Mouse (Mus musculus) liver, embryonic 16.5 days (tissue): ENCODE measurements around the gene Wdfy1. TPM values are rescaled to one million over a fixed set of nuclear protein-coding genes. Genes with fewer than 3 reads are reported as not detected.
A peak's percentile ranks its signal among the peaks of the same experiment; 100 is the strongest.

Experiments used
- ATAC-seq: fragments of 200-750 bp; cut with Nextera tagmentation; 2 replicates; pipeline ENCODE4 v1.8.0; 2017; ENCODE audit warnings: low read depth, mild to moderate bottlenecking, moderate number of reproducible peaks, moderate library complexity
- H3K27ac ChIP-seq: fragments of 300-500 bp; sonication (generic); 2 replicates; pipeline ENCODE4 v1.5.1; 2014; ENCODE audit warnings: mild to moderate bottlenecking, low read length
- H3K27me3 ChIP-seq: fragments of 300-500 bp; sonication (generic); 2 replicates; pipeline ENCODE4 v1.6.1; 2014; ENCODE audit warnings: low read depth, low read length, mixed read lengths; ENCODE audit not compliant: control insufficient read depth, insufficient read depth
- H3K36me3 ChIP-seq: fragments of 300-500 bp; sonication (generic); 2 replicates; pipeline ENCODE4 v1.6.1; 2014; ENCODE audit warnings: mild to moderate bottlenecking; ENCODE audit not compliant: control insufficient read depth, insufficient read depth
- H3K4me1 ChIP-seq: fragments of 300-500 bp; sonication (generic); 2 replicates; pipeline ENCODE4 v1.6.1; 2014; ENCODE audit warnings: low read depth, low read length, mixed read lengths; ENCODE audit not compliant: control insufficient read depth
- H3K4me2 ChIP-seq: fragments of 300-500 bp; sonication (generic); 2 replicates; pipeline ENCODE4 v1.6.1; 2014; ENCODE audit warnings: low read depth, low read length, mixed read lengths
- H3K4me3 ChIP-seq: fragments of 300-500 bp; sonication (generic); 2 replicates; pipeline ENCODE4 v1.5.1; 2014; ENCODE audit warnings: low read depth, mild to moderate bottlenecking, low read length
- H3K9ac ChIP-seq: fragments of 300-500 bp; sonication (generic); 2 replicates; pipeline ENCODE4 v1.6.1; 2014; ENCODE audit warnings: low read depth, low read length
- H3K9me3 ChIP-seq: fragments of 300-500 bp; sonication (generic); replicated peaks from 2 replicates; pipeline ENCODE4 v1.6.1; 2016; ENCODE audit warnings: low read length; ENCODE audit not compliant: control insufficient read depth
- WGBS: fragments of 180-500 bp; shearing (Covaris S2); extraction: QIAGEN DNeasy Blood & Tissue Kit; methylation state at CpG from one replicate; pipeline ENCODE4 v1.1.7; 2014; ENCODE audit not compliant: insufficient replicate concordance; 5-methylcytosine and 5-hydroxymethylcytosine counted together
- polyA plus RNA-seq: library from polyadenylated mRNA; unstranded; fragments of >200 nt; fragmentation: Nextera tagmentation; extraction: Ambion mirVana; gene quantifications from 2 replicates; pipeline ENCODE4 v1.2.1, GENCODE M21; 2015

Gene Wdfy1
- polyA plus RNA-seq, 1 experiment from 2014 or later, result 13.2 TPM

DNA sequence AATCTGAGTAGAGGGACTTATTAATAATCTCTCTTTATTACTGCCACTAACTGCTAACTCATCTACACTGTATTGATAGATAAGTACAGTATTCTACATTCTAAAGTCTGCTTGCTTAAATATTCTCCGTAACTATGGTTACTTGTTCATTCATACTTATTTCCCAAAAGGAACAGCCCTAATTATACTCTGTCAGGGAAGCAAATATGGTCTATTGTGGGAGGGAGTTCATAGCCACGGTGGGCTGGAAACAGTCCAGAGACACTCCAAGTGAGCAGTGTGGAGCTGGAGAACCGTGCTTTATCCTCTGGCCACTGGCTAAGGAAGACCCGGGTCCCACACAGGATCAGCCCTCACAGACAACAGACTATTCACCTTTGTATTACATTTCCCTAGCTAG lies 65.3 kb downstream of the Wdfy1 start:
- H3K27ac ChIP-seq, result no peak overlapping the region
- no peak overlapping the region for H3K9ac ChIP-seq
- no peaks in the 10 kb centered on the region for H3K27me3 ChIP-seq
- H3K4me1 ChIP-seq, result no peaks in the 10 kb centered on the region
- H3K4me3 ChIP-seq, result no peak overlapping the region
- H3K36me3 ChIP-seq, result peaks cover 3% of the 10 kb centered on the region; the same call in 1 of the 2 replicates
- no peak overlapping the region for H3K4me2 ChIP-seq
- no peaks in the 10 kb centered on the region for H3K9me3 ChIP-seq
- 39% methylated on average over 4 of the region's 4 CpGs for WGBS
- ATAC-seq, result no peak

DNA sequence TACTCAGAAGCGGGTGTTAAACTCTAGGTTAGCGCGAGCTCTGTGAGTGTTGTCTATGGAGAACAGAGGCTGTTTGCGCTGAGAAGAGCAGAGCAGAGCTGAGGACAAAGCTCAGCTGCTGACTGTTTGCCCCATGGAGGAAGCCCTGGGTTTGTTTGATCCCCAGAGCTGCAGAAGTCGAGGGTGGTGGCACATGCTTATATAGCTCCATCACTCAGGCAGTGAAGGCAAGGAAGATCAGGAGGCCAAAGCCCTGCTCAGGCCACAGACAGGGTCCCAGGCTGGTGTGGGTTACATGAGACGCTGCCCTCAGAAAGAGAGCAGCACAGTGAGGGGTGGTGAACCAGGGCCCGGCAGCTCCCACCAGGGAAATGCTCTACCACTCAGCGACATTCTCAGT lies 65.7 kb downstream of the Wdfy1 start:
- Histone ChIP-seq H3K4me2 (no peak overlapping the region), H3K4me1 (no peaks in the 10 kb centered on the region), H3K9me3 (no peaks in the 10 kb centered on the region), H3K27ac (no peak overlapping the region), H3K4me3 (no peak overlapping the region), H3K9ac (no peak overlapping the region), H3K27me3 (no peaks in the 10 kb centered on the region), H3K36me3 (peaks cover 3% of the 10 kb centered on the region; the same call in 1 of the 2 replicates)
- no peak for ATAC-seq
- 58% methylated on average over 8 of the region's 8 CpGs for WGBS

DNA sequence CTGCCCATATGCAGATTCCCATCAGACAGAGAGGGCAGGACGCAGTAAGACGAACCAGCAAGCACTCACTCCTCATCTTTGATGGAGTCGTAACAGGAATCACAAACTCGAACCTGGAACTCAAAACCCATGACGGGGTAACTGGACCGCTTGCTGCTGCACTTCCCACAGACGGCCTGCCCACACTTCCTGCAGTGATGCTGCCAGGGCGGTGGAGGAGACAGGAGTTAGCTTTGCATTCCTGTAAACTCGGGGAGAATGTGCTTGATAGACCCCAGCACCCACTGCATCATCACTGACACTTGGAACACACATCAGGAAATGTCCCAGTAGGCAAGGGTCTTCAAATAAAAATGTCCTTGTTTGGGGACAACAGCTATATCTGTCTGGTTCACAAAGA lies 68.6 kb downstream of the Wdfy1 start:
- no peaks in the 10 kb centered on the region for H3K27me3 ChIP-seq
- H3K9me3 ChIP-seq, result no peaks in the 10 kb centered on the region
- 62% methylated on average over 9 of the region's 9 CpGs for WGBS

DNA sequence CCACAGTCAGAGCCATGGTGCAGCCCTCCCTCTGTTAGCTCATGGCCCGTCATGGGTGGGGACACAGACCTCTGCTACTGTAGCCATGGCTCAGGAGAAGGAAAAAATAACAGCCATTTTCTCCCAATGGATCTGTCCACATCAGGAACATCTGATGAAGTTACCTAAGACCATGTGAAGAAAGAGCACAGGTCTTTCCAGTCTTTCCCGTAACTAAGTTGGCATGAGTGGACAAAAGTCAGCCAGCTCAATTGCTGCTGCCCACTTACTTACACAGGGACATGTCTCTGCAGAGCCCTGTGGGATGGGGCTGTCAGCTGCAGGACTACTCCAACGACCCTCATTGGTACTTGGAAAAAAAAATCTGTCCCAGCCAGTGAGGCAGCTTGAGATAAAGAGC lies 69.2 kb downstream of the Wdfy1 start:
- Histone ChIP-seq H3K9ac (no peak overlapping the region), H3K27me3 (no peaks in the 10 kb centered on the region), H3K27ac (no peak overlapping the region), H3K36me3 (peaks cover 3% of the 10 kb centered on the region; the same call in 1 of the 2 replicates), H3K9me3 (no peaks in the 10 kb centered on the region), H3K4me2 (no peak overlapping the region), H3K4me3 (no peak overlapping the region), H3K4me1 (no peaks in the 10 kb centered on the region)
- 57% methylated on average over 3 of the region's 3 CpGs for WGBS
- ATAC-seq, result no peak

More for the DNA sequence above, 68.6 kb downstream of the Wdfy1 start:
- no peaks in the 10 kb centered on the region for H3K4me1 ChIP-seq
- no peak overlapping the region for H3K27ac ChIP-seq
- H3K4me3 ChIP-seq, result no peak overlapping the region
- no peak overlapping the region for H3K4me2 ChIP-seq
- ATAC-seq, result no peak
- H3K9ac ChIP-seq, result no peak overlapping the region
- peaks cover 3% of the 10 kb centered on the region; the same call in 1 of the 2 replicates for H3K36me3 ChIP-seq

DNA sequence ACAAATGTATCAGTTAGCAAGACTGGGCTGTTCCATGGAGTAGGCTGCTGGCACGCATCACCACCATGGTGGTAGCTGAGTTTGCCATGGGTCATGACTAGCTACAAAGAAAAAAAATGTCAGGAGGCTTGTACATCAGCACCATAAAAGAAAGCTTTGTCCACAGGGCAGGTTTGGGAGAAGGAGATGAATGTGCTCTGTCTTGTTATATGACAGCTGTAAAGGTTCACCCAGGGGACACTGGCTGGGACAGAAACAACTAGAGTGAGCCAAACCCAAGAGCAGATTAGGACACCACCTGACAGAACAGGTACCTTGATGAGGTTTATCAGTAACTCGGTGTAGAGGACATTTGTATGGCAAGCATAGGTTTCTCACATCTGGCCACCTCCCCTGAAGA lies 71.3 kb downstream of the Wdfy1 start:
- Histone ChIP-seq H3K9me3 (no peaks in the 10 kb centered on the region), H3K36me3 (peaks cover 3% of the 10 kb centered on the region; the same call in 1 of the 2 replicates), H3K4me2 (no peak overlapping the region), H3K27me3 (no peaks in the 10 kb centered on the region), H3K27ac (no peak overlapping the region), H3K9ac (no peak overlapping the region), H3K4me3 (no peak overlapping the region), H3K4me1 (no peaks in the 10 kb centered on the region)
- WGBS, result 68% methylated on average over 2 of the region's 2 CpGs
- no peak for ATAC-seq

DNA sequence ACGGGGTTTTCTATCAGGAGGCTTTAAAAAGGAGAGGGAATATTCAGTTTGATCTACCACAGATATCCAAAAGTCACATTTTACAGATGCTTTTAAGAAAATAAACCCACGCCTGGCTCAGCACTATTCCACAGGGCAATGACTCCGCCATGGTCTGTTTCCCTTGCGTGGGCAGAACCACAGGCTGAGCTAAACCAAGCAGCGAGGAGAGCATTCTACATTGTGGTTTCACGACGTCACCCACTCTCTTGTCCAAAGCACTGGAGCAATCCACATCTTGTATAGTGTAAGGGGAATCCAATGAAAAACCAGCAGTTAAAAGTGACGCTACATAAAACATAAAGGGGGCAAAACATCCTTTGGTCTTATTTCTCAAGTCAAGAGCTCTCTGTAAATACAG lies 72.4 kb downstream of the Wdfy1 start:
- Histone ChIP-seq H3K4me1 (no peaks in the 10 kb centered on the region), H3K4me3 (no peak overlapping the region), H3K9ac (no peak overlapping the region), H3K36me3 (peaks cover 3% of the 10 kb centered on the region; the same call in 1 of the 2 replicates), H3K4me2 (no peak overlapping the region), H3K9me3 (no peaks in the 10 kb centered on the region), H3K27me3 (no peaks in the 10 kb centered on the region), H3K27ac (no peak overlapping the region)
- 75% methylated on average over 8 of the region's 8 CpGs for WGBS
- no peak for ATAC-seq

DNA sequence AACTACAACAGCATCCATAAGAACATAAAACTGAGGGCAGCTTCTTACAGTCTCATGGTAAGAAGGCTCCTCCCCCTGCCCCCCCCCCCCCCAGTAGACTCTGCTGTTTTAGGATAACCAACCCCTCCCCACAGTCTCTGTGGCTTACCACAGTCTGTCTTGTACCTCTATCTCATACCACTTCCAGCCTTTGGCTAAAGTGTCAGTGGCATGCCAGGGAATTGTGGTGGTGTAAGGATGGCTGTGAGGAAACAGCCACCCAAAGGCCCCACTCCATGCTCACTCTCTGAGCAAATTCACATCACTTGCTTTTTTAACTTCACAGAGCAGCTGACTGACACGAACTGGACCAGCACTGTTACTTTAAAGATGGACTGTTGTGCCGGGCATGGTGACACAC lies 77.4 kb downstream of the Wdfy1 start:
- Histone ChIP-seq H3K4me2 (no peak overlapping the region), H3K9me3 (no peaks in the 10 kb centered on the region), H3K27me3 (no peaks in the 10 kb centered on the region), H3K4me3 (no peak overlapping the region), H3K9ac (no peak overlapping the region), H3K27ac (no peak overlapping the region), H3K4me1 (no peaks in the 10 kb centered on the region), H3K36me3 (no peaks in the 10 kb centered on the region)
- 47% methylated on average over 2 of the region's 2 CpGs for WGBS
- ATAC-seq, result no peak

DNA sequence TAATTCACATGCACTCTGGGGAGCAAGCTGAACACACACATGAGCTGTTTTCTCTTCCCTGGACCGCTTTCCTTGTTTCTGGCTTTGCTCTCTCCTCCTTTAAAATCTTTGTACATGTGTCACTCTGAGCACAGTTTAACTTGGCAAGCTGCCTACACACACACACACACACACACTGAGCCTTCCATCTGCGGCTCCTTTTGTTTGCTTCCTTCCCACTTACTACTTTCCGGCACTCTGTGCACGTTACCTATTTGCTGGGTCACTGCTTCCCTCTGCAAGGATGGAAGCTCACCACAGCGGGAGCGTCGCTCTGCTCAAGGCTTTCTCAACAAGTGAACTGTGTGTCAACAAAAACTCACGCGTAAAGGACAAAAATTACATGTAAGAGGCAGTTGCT lies 78.6 kb downstream of the Wdfy1 start:
- Histone ChIP-seq H3K36me3 (no peaks in the 10 kb centered on the region), H3K9ac (no peak overlapping the region), H3K27ac (no peak overlapping the region), H3K9me3 (no peaks in the 10 kb centered on the region), H3K4me2 (no peak overlapping the region), H3K4me1 (no peaks in the 10 kb centered on the region), H3K27me3 (no peaks in the 10 kb centered on the region), H3K4me3 (no peak overlapping the region)
- 37% methylated on average over 9 of the region's 9 CpGs for WGBS
- peak; percentile 51; the same call in 1 of the 2 replicates for ATAC-seq

DNA sequence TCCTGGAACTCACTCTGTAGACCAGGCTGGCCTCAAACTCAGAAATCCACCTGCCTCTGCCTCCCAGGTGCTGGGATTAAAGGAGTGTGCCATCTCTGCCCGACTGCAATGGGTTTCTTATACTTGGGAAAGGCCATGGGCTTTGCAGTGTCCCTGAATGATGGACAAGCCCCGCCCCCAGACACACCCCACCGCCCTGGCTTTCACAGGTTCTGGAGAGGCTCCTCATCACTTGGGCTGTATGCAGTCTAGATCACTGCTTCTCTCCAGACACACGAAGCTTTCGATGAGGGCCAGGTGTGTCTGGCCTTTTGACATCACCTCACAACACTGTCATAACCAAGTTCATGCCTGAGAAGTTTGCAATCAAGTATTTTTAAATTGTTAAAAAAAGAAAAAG lies 79.0 kb downstream of the Wdfy1 start:
- no peak overlapping the region for H3K4me2 ChIP-seq
- 53% methylated on average over 5 of the region's 5 CpGs for WGBS
- no peak overlapping the region for H3K4me3 ChIP-seq
- H3K9ac ChIP-seq, result no peak overlapping the region
- no peaks in the 10 kb centered on the region for H3K36me3 ChIP-seq
- no peak overlapping the region for H3K27ac ChIP-seq
- H3K4me1 ChIP-seq, result no peaks in the 10 kb centered on the region
- ATAC-seq, result no peak
- H3K27me3 ChIP-seq, result no peaks in the 10 kb centered on the region
- no peaks in the 10 kb centered on the region for H3K9me3 ChIP-seq
